Mouse (Mus musculus) layer of hippocampus, adult 8-10 months (tissue): ENCODE results near the gene Prpf31. TPM values are rescaled to one million over a fixed set of nuclear protein-coding genes. Genes with fewer than 3 reads are reported as not detected.

Experiments
- DNase-seq, 2 experiments: peaks; one replicate each; pipeline ENCODE4 v3.0.0; 2022; ENCODE audit warnings: low spot score in 2 of 2
- microRNA-seq, 2 experiments: library from miRNA; unstranded; fragments of <30 nt; microRNA quantifications; one replicate each; pipeline ENCODE4 v1.2.0; 2022
- total RNA-seq, 4 experiments: library from RNA; stranded (reverse); gene quantifications; 2 replicates each; pipeline ENCODE4 v1.2.4; 2022

Prpf31 gene
- total RNA-seq, 4 experiments from 2014 or later: 50.3 to 53.0 (median 51.0) TPM

GRCm38 (mm10) chr7:3684698-3685097 lies 54.9 kb downstream of the Prpf31 start:
- no peak for DNase-seq

GRCm38 (mm10) chr7:3685400-3686187 lies 55.8 kb downstream of the Prpf31 start:
- DNase-seq: no peak

GRCm38 (mm10) chr7:3691919-3692318 lies 62.1 kb downstream of the Prpf31 start:
- DNase-seq: no peak

Small RNA genes lying within 50 kb of the gene (microRNA-seq; reads per million reads assigned to microRNA genes)
- gene Gm25100: 0 reads per million in 2 experiments
- gene Mir3572: 3.5 to 4.0 reads per million in 2 experiments

Other genes starting within 250 kb of the Prpf31 start
- gene Cacng8, start 239.3 kb upstream of the Prpf31 start, total RNA-seq: 100 to 1,000 TPM; 331 to 354 (median 340) TPM
- gene Cacng6, start 205.8 kb upstream of the Prpf31 start, total RNA-seq: 1 to 10 TPM; 1.2 to 2.5 (median 1.5) TPM
- under 1 TPM in 2 of 4 experiments, not detected in 2; 0.41 to 0.70 TPM for gene Tarm1, start 127.4 kb upstream of the Prpf31 start, total RNA-seq
- gene Oscar, start 13.8 kb upstream of the Prpf31 start, total RNA-seq: 1 to 10 TPM in 2 of 4 experiments, under 1 TPM in 2; 0.66 to 1.5 (median 1.1) TPM
- gene Ndufa3, start 12.6 kb upstream of the Prpf31 start, total RNA-seq: 100 to 1,000 TPM; 526 to 633 (median 592) TPM
- gene Tfpt, start 56 bp upstream of the Prpf31 start, total RNA-seq: 10 to 100 TPM; 36.3 to 53.8 (median 39.7) TPM
- gene Cnot3, start 15.3 kb downstream of the Prpf31 start, total RNA-seq: 10 to 100 TPM; 49.6 to 68.5 (median 58.8) TPM
- 1 to 10 TPM; 4.4 to 6.8 (median 5.5) TPM for gene Leng1, start 35.9 kb downstream of the Prpf31 start, total RNA-seq
- gene Tmc4, start 47.6 kb downstream of the Prpf31 start, total RNA-seq: 10 to 100 TPM in 2 of 4 experiments, 1 to 10 TPM in 2; 6.2 to 12.1 (median 8.8) TPM
- 10 to 100 TPM; 81.0 to 88.0 (median 82.8) TPM for gene Tsen34, start 62.9 kb downstream of the Prpf31 start, total RNA-seq
- gene Mboat7, start 63.5 kb downstream of the Prpf31 start, total RNA-seq: 100 to 1,000 TPM; 171 to 178 (median 173) TPM
- 100 to 1,000 TPM; 307 to 490 (median 402) TPM for gene Rps9, start 74.0 kb downstream of the Prpf31 start, total RNA-seq
- gene Pirb, start 90.4 kb downstream of the Prpf31 start, total RNA-seq: under 1 TPM in 3 of 4 experiments, not detected in 1; 0.14 to 0.54 (median 0.52) TPM
- not detected for gene Gm15448, start 195.7 kb downstream of the Prpf31 start, total RNA-seq
- under 1 TPM in 1 of 4 experiments, not detected in 3; 0.23 TPM for gene Pira2, start 215.1 kb downstream of the Prpf31 start, total RNA-seq